Mouse (Mus musculus): ENCODE results near the gene Egln1.

The Egln1 gene

DNA sequence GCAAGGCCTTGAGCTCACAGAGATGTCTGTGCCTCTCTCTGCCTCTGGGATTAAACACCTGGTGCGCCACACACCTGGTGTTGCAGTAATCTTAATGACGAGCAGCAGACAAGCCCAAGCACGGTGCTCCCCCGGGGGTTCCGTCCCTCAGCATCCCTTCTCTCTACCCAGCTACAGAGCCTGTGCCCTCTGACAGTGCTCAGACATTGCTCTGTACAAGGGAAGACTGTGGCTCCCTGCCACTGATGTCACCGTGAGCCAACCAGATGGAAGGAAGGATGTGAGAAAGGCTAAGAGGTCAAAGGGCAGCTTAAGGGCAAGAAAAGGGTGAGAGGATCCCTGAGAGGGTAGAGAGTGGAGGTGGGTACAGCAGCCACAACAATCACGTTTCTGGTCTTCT, 4.7 kb downstream of the Egln1 start:
- DNase-seq (ENCODE audit: low spot score), result no peak

DNA sequence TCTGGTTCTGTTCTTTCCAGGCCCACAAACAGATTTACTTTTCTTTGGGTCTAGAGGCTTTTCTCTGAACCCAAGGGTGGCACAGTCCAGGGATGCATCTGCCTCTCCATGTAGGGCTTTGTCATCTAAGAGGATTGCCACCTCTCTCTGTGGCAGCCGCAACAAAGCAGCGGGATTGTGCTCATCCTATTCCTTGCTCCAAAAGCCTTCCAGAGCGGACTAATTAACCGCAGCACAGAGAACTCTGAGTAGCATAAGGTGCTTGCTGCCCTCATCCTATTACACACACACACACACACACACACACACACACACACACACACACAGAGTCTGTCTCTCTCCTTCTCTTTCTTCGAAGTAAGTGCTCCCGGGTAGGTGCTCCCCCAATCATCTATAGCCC, 5.3 kb downstream of the Egln1 start:
- no peak for DNase-seq (ENCODE audit: low spot score)

- DNase-seq (ENCODE audit: low spot score), result no peak
Measured at GRCm38 (mm10) chr8:124937293-124937692, 11.8 kb downstream of the Egln1 start.

GRCm38 (mm10) chr8:124936699-124937098, 12.4 kb downstream of the Egln1 start:
- DNase-seq (ENCODE audit: low spot score), result no peak

DNA sequence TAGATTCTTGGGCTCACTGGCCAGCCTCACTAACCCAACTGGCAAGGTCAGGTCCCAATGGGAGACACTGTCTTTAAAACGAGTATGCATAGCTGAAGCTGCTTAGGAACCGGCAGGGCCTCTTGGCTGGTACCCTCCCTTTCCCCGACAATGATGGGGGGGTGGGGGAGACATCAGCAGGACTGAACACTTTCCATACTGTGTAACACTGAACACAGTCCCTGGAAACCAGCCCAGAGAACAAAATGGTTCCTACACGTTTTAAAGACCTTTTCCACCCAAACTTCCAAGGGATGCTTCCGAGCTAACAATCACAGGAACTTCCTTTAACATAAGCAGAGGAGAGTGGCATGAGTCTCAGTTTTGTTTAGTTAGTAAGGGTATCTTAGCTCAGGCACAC, 14.0 kb downstream of the Egln1 start:
- DNase-seq (ENCODE audit: low spot score), result no peak

- no peak for DNase-seq (ENCODE audit: low spot score)
Measured at GRCm38 (mm10) chr8:124932435-124932834, 16.7 kb downstream of the Egln1 start.

DNA sequence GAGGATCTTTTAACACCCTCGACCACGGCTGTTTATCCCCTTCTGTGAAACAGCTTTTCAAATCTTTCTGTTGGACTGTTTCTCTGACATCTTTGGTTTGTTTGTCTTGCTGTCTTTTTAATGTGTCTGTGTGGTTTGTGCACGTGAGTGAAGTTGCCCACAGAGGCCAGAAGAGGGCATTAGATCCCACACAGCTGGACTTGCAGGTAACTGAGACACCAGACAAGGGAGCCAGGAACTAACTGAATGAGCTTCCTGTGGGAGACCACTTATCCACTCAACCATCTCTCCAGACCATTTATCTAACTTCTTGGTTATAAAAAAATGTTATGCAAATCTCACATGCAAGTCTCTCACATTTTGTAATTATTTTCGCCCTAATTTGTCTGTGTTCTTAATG, 18.5 kb downstream of the Egln1 start:
- no peak for DNase-seq (ENCODE audit: low spot score)

- no peak for DNase-seq (ENCODE audit: low spot score)
Measured at GRCm38 (mm10) chr8:124930086-124930485, 19.0 kb downstream of the Egln1 start.

GRCm38 (mm10) chr8:124929006-124929405, 20.1 kb downstream of the Egln1 start:
- no peak for DNase-seq (ENCODE audit: low spot score)

DNA sequence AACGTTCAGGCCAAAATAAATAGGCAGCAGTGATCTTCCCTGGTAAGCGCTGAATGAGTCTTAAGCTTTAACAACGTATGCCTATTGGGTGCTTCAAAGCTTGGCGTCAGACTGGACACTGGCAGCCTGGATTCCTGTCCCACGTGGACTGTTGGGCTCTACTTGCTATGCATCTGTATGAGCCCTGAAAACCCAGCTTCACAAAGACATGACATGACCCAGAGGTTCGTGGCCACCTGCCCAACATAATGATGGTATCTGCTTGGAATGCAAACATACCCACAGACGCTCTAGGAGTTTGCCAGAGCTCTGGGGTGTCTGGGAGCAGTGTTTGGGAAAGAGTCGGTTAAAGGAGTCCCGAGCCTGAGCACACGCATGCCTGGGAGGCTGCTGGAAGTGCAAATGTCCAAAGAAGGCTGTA, 22.8 kb downstream of the Egln1 start:
- DNase-seq (ENCODE audit: low spot score), result no peak

- no peak for DNase-seq (ENCODE audit: low spot score)
Measured at GRCm38 (mm10) chr8:124925544-124926266, 23.4 kb downstream of the Egln1 start.

DNA sequence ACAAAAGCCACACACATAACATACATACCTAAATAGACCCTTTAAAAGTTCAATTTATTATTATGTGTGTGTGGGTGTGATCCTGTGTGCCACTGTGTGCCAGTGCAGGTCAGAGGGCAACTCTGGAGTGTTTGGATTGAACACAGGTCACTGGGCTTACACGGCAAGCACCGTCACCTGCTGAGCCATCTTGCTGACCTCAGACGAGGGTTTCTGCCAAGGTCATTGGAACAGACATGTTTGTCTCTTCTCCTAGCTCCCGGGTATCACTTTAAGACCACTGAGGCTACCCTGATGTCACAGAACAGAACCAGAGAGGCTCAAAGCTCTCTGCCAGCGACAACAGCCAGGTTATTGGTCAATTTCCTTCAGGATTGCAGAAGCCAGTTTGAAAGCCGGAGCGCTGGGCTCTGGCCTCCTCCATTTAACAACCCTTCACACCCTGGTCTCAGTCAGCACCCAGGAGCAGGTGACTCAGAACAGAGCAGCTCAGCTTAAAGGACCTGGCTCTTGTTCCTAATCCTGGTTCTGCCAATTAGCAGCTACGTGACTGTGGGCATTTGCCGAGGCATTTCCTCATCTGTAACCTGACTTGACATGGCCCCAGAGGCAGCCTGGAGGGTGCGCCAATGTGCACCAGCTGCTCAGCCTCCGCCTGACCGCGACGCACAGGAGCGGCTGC, 25.0 kb downstream of the Egln1 start:
- DNase-seq (ENCODE audit: low spot score), result no peak

- no peak for DNase-seq (ENCODE audit: low spot score)
Measured at GRCm38 (mm10) chr8:124922490-124923089, 26.5 kb downstream of the Egln1 start.

GRCm38 (mm10) chr8:124921369-124922279, 27.5 kb downstream of the Egln1 start:
- DNase-seq (ENCODE audit: low spot score), result no peak

DNA sequence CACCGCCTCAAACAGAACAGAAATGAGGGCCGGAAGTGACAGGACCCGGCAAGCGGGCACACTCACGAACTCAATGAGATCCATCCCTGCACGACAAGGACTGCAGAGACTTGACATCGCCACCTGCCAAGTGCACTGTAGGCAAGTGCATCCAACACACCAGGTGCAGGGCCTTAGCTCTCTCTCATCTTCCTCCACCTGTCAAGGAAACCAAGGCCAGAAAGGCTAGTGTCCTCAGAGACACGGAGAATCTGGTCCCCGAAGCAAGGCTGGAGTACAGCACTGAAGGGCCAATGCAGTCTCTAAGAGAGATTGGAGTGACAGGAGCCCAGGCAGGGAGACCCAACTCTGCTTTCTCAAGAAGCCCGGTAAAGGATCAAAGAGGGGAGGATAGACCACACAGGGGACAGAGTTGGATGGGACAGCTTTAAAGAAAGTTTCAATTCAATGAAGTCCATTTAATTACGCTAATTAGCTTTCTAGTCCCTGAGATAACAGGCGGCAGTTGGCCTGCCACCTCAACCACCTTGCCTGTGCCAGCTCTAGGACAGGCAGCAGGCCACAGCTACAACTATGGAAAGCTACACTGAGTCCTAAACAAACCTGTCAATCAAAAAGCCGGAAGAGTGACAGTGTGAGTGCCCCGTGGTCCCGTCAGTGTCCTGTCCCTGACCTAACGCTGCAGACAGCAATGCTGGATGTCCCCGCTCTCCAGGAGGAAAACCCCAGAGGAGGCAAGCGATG, 31.2 kb downstream of the Egln1 start:
- DNase-seq (ENCODE audit: low spot score), result no peak

GRCm38 (mm10) chr8:124914061-124914460, 35.1 kb downstream of the Egln1 start:
- DNase-seq (ENCODE audit: low spot score), result no peak

DNA sequence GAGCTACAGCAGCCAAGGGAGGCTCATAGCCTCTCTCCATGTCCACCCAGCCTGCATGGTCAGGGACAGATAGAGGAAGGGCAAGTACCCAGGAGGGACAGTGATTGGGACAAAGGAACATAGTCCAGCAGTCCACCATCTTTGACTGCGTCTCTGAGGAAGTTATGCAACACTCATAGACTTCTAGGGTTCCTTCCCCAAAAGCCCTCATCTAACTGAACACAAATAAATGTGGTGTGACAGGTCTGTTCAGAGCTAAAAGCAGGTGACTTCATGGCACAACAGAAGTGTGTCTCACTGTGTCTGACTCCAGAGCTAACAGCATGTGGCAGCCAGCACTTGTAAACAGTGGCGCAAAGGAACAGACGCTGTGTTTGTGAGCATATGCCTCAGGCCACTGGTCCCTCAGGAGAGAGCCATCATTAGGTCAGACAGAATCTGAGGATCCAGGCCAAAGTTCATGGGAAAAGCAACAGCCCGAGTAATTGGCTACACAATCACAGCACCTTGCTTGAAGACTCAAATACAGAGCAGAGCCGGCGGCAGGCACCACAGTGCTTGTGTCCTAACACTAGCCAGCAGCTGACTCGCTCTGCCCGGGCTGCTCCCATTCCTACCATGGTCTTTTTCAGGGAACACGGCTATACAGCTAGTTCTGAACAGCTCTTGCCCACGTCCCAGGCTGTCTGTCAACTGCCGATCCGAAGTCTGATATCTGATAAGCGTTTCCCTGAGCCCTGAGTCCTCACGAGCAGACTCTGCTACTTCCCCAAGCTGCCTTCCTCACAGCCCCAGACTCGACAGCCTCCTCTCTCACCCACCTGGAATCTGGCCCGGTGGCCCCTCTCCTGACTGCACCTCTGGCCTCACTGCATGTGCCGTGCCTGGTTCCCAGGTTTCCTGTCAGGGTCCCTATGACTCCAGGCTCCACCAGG, 36.9 kb downstream of the Egln1 start:
- no peak for DNase-seq (ENCODE audit: low spot score)

DNA sequence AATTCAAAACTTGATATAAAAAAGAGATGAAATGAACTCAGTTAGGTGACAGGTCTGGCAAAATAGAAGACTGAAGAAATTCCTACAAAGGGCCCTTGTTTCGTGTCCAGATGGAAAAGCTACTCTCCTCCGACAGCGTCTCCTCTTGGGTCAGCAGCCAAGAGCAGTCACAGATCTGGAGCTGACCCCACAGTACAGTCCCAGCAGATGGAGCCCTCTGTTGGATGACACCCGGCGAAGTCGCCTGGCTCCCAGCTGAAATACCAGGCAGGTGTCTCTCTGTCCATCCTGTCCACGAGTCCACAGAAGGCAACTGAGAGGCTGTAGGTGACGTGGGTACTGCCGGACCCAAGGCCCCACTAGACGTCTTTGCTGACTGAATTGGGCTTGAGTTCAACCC, 38.8 kb downstream of the Egln1 start:
- DNase-seq (ENCODE audit: low spot score), result no peak

DNA sequence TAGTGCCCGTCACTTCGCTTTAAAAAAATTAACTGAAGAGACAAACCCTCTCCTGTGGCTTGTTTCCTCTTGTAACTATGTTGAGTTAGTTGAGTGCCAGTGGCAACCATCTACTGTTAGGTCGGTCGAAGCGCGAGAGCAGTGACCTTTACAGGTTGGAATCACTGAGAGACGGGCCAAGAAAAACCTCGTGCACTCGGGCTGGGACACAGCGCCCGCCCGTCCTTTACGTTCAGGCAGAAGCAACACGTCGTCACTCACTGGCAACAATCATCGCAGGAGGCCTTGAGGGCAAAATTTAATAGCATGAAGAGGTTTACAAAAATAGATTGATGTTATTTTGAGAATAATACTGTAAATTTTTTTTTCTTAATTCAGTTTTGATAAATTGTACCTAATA, 39.2 kb downstream of the Egln1 start:
- no peak for DNase-seq (ENCODE audit: low spot score)

DNA sequence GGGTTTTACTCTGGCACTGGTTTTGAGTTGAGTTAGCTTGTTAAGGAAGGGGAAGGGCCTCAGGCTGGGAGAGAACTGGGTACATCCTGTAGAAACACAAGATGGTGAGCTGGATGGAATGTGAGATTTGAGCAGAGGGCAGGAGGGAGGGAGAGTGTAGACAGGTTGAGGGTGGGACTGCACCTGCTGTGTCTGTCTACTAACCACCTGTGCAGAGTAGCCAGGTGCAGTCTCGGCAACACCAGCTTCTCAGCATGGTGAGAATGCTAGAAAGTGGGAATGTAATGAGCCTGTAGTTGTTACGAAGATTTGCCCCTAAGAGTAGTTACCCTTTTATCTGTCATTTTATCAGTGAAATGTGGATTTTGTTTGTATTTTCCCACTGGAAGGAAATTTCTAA, 43.6 kb downstream of the Egln1 start:
- DNase-seq (ENCODE audit: low spot score), result no peak

- no peak for DNase-seq (ENCODE audit: low spot score)
Measured at GRCm38 (mm10) chr8:124903198-124903597, 45.9 kb downstream of the Egln1 start.
